Mouse (Mus musculus) right cerebral cortex, adult 18-20 months (tissue): ENCODE data around the gene Smtnl1.

Experiments
- DNase-seq: peaks from one replicate; pipeline ENCODE4 v3.0.0; 2022; ENCODE audit warnings: mixed read lengths

Smtnl1 gene

DNA sequence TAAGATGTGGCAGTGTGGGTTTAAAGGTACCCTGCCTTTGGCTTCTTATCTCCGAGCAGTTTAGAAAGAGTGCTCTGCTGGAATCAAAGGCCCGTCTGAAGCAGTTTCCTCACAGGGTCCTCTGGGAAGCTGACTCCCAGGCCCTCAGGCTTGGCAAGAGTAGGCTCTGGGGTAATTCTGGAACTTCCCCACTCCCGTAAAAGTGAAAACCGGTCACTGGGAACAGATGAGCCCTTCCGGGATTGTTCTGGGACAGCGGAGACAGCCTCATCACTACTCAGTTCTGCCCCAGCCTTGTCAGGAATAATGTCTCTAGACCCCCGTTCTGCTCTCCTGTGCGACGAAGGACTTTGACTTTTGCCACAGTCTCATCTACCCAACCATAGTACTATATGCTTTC is 32.0 kb downstream of the Smtnl1 start:
- no peak for DNase-seq

GRCm38 (mm10) chr2:84788316-84788715 is 34.1 kb downstream of the Smtnl1 start:
- no peak for DNase-seq

- no peak for DNase-seq
These were observed 38.4 kb downstream of the Smtnl1 start for GRCm38 (mm10) chr2:84783840-84784566.

- DNase-seq = no peak
These were observed 39.1 kb downstream of the Smtnl1 start for GRCm38 (mm10) chr2:84783315-84783714.

DNA sequence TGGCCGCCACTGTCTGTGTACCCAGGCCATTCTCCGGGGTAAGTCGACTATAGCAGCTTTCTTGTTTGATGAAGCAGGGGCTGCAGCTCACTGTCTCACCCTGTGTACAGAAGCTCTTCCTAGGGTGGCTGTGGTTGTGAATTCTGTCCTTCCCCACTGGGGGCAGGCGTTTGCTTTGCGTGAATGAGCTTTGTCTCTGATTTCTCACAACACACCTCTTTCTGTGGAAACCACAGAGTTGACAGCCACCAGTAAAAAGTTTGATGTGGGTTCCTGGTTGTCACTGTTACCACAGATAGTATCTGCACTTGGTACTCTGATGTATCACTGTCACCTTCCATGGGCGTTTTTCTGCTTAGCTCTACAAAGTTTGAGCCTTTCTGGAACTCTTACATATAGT is 43.2 kb downstream of the Smtnl1 start:
- no peak for DNase-seq

GRCm38 (mm10) chr2:84777706-84778105 is 44.7 kb downstream of the Smtnl1 start:
- DNase-seq = no peak

DNA sequence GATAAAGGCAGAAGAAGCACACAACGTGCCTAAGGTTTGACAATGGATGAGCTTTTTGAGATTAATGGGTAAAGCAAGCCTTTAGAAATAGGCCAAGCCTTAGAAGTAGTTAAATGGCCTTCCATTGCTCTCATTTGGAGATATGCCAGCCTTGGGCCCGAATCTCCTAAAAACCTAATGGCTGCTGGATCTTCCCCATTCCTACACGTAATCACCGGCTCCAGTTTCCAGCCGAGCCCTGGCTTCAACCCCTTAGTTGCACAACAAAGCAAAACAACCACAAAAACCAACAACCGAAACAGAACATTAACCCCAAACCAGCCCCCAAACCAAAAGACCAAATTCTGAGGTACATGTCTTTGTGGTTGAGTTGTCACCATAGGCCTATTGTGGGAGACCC is 46.8 kb downstream of the Smtnl1 start:
- no peak for DNase-seq

- DNase-seq = no peak
These were observed 47.2 kb downstream of the Smtnl1 start, which contains the start of gene Serping1 for GRCm38 (mm10) chr2:84775241-84775640. TSS of gene Serping1 (minus strand) at chr2:84775444.

GRCm38 (mm10) chr2:84774751-84775150 is 47.7 kb downstream of the Smtnl1 start:
- DNase-seq = no peak

GRCm38 (mm10) chr2:84773195-84773594 is 49.3 kb downstream of the Smtnl1 start:
- DNase-seq = no peak

GRCm38 (mm10) chr2:84772454-84772853 is 50.0 kb downstream of the Smtnl1 start:
- DNase-seq = no peak

DNA sequence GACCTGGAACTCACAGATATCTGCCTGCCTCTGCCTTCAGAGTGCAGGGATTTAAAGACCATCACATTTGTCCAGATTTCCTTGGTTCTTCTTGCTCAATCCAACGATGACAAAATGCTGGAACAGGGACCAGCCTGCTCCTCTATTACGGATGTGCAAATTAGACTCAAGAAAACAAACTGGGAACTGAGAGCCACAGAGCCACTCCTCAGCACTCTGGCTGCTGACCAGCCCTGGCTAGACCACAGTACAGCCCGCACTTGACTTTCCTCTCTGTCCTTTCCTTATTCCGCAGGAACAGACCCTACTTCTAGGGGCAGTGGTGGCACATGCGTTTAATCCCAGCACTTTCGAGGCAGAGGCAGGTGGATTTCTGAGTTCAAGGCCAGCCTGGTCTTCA is 52.0 kb downstream of the Smtnl1 start:
- no peak for DNase-seq

- no peak for DNase-seq
These were observed 59.6 kb downstream of the Smtnl1 start for GRCm38 (mm10) chr2:84762818-84763217.

- DNase-seq = no peak
These were observed 60.2 kb downstream of the Smtnl1 start for GRCm38 (mm10) chr2:84762295-84762694.

DNA sequence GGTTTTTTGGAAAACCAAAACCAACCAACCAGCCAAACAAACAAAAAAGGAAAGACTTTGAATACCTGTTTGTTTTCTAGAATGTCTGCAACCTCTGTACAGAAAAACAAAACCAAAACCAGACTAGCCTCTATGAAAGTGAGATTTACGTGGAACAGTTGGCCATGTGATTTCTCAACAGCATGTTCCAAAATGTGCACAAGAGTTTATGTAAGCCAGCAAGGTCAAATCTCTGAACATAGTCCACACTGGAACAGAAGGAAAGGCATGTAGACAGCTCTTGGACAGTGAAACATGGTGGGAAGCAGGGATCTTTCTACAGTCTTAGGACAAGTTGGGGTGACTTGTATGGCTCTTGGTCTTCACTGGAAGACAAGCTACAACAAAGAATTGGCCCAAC is 60.6 kb downstream of the Smtnl1 start:
- no peak for DNase-seq

DNA sequence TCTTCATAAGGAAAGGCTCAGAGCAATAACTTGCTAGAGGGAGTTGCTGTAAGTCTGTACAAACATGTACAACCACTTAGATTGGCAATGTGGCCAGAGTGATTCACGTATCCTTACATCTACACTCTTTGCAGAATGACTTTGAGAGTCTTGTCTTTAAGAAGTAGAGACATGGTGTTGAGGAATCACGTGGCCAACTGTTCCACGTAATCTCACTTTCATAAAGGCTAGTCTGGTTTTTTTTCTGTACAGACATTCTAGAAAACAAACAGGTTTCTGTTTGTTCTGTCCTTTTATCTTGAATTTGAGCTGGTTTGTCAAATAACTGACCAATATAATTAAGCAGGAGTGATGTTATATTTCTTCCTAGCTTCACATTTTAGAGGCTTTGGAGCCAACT is 61.1 kb downstream of the Smtnl1 start:
- no peak for DNase-seq
